Mouse (Mus musculus) forebrain, embryonic 13.5 days (tissue): ENCODE results near the gene Cacna1s. TPM values are rescaled to one million over a fixed set of nuclear protein-coding genes. Genes with fewer than 3 reads are reported as not detected.
A peak's percentile ranks its signal among the peaks of the same experiment; 100 is the strongest.

Source experiments
- ATAC-seq: fragments of 200-750 bp; cut with Nextera tagmentation; 2 replicates; pipeline ENCODE4 v1.8.0; 2017
- H3K27ac ChIP-seq: fragments of 300-500 bp; sonication (generic); 2 replicates; pipeline ENCODE4 v1.5.1; 2015; ENCODE audit warnings: inconsistent platforms, mild to moderate bottlenecking, moderate library complexity
- H3K27me3 ChIP-seq: fragments of 300-500 bp; sonication (generic); 2 replicates; pipeline ENCODE4 v1.6.1; 2015; ENCODE audit warnings: mild to moderate bottlenecking, inconsistent platforms
- H3K36me3 ChIP-seq: fragments of 300-500 bp; sonication (generic); 2 replicates; pipeline ENCODE4 v1.6.1; 2015; ENCODE audit warnings: mild to moderate bottlenecking, inconsistent platforms; ENCODE audit not compliant: poor library complexity, severe bottlenecking
- H3K4me1 ChIP-seq: fragments of 300-500 bp; sonication (generic); 2 replicates; pipeline ENCODE4 v1.6.1; 2015; ENCODE audit warnings: inconsistent platforms
- H3K4me2 ChIP-seq: fragments of 300-500 bp; sonication (generic); 2 replicates; pipeline ENCODE4 v1.6.1; 2015; ENCODE audit warnings: inconsistent platforms, mild to moderate bottlenecking, moderate library complexity
- H3K4me3 ChIP-seq: fragments of 300-500 bp; sonication (generic); 2 replicates; pipeline ENCODE4 v1.5.1; 2015; ENCODE audit warnings: mild to moderate bottlenecking, inconsistent platforms
- H3K9ac ChIP-seq: fragments of 300-500 bp; sonication (generic); 2 replicates; pipeline ENCODE4 v1.6.1; 2015; ENCODE audit warnings: mild to moderate bottlenecking, inconsistent platforms
- H3K9me3 ChIP-seq: fragments of 300-500 bp; sonication (generic); replicated peaks from 2 replicates; pipeline ENCODE4 v1.6.1; 2016; ENCODE audit warnings: inconsistent platforms
- WGBS: fragments of 180-500 bp; shearing (Covaris S2); methylation state at CpG from one replicate; pipeline ENCODE4 v1.1.7; 2015; 5-methylcytosine and 5-hydroxymethylcytosine counted together
- polyA plus RNA-seq: library from polyadenylated mRNA; unstranded; fragments of >200 nt; fragmentation: Nextera tagmentation; extraction: Ambion mirVana; gene quantifications from 2 replicates; pipeline ENCODE4 v1.2.1, GENCODE M21; 2015

Cacna1s gene
- polyA plus RNA-seq, 1 experiment from 2014 or later = not detected

- no peaks in the 10 kb centered on the region for H3K27me3 ChIP-seq
- WGBS = 84% methylated on average over 8 of the region's 8 CpGs
- peaks cover 13% of the 10 kb centered on the region for H3K4me1 ChIP-seq
- peaks cover 93% of the 10 kb centered on the region for H3K36me3 ChIP-seq
- no peak overlapping the region for H3K4me2 ChIP-seq
- H3K9ac ChIP-seq = no peak overlapping the region
- ATAC-seq = no peak
- no peaks in the 10 kb centered on the region for H3K9me3 ChIP-seq
- H3K4me3 ChIP-seq = no peak overlapping the region
- no peak overlapping the region for H3K27ac ChIP-seq
These were observed 20.9 kb upstream of the Cacna1s start for GRCm38 (mm10) chr1:136031697-136032096.

- no peak overlapping the region for H3K9ac ChIP-seq
- WGBS = 75% methylated on average over 7 of the region's 7 CpGs
- no peaks in the 10 kb centered on the region for H3K27me3 ChIP-seq
- H3K4me1 ChIP-seq = peaks cover 13% of the 10 kb centered on the region
- H3K9me3 ChIP-seq = no peaks in the 10 kb centered on the region
- ATAC-seq = no peak
- H3K36me3 ChIP-seq = peaks cover 80% of the 10 kb centered on the region
- no peak overlapping the region for H3K4me2 ChIP-seq
- no peak overlapping the region for H3K4me3 ChIP-seq
- H3K27ac ChIP-seq = no peak overlapping the region
These were observed 19.6 kb upstream of the Cacna1s start for GRCm38 (mm10) chr1:136032961-136033360.

DNA sequence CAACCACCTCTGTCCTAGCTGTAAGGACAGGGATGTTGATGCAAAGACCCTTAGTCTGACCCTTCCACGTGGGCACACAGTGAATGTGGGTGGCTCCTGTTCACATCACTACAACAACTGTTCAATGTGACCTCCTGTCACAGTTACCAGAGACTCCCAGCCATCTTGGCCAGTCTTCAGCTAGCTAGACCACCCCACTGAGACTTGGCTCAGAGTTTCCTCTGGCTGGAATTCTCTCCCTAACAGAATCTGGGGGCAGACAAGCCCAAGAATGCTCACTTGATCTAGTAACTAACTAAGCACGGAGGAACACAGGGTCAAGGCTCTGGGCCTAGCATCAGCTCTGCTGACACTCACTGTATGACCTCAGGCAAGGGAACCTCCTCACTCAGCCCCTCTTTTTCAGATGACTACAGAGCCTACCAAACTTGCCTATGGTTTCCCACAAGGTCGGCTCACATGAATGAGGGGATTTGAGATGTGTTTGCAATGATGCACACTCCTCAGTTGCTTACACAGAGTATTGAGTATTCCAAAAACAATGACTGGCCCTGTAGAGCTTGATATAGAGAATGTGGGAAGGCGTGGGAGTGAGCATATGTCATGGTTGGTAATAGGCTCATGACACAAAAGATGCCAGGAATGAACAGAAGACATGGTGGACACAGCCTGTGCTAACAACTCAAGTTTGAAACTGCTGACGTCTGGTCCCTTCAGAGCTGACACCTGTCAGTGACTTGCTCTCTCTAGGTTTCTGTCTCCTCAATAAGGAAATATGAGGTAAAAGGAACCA, 13.6 kb upstream of the Cacna1s start:
- no peak overlapping the region for H3K4me2 ChIP-seq
- H3K4me3 ChIP-seq = no peak overlapping the region
- no peak overlapping the region for H3K9ac ChIP-seq
- H3K36me3 ChIP-seq = peaks cover 21% of the 10 kb centered on the region
- H3K27me3 ChIP-seq = no peaks in the 10 kb centered on the region; the same call in 1 of the 2 replicates
- ATAC-seq = no peak
- no peak overlapping the region for H3K27ac ChIP-seq
- H3K9me3 ChIP-seq = no peaks in the 10 kb centered on the region
- H3K4me1 ChIP-seq = peaks cover 17% of the 10 kb centered on the region
- WGBS = 79% methylated on average over 5 of the region's 5 CpGs

DNA sequence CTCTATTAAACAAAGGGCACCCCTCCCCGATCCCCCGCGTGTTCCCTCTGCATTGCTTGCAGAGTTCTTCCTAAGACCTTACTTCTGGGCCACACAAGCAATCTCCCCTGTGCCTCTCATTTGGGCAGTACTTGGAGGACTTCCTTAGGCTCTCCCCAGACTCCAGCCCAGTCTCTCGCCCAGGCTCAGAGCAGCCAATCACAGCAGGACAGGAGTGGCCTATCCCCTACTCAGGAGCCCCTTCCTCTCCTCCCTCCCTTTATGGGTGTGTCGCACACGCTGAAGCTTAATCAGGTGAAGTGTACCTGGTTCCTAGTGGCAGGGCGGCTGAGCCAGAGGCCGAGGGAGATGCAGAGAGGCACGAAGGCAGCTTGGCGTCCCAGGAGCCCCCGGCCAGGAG, 12.1 kb upstream of the Cacna1s start:
- H3K36me3 ChIP-seq = peaks cover 6% of the 10 kb centered on the region
- H3K4me3 ChIP-seq = no peak overlapping the region
- H3K27ac ChIP-seq = no peak overlapping the region
- H3K9ac ChIP-seq = no peak overlapping the region
- no peak for ATAC-seq
- H3K4me2 ChIP-seq = 0 out of 2 replicates have a peak overlapping the region, but pooled peaks have one; percentile 16
- H3K9me3 ChIP-seq = no peaks in the 10 kb centered on the region
- H3K4me1 ChIP-seq = peaks cover 17% of the 10 kb centered on the region
- 10% methylated on average over 11 of the region's 11 CpGs for WGBS
- H3K27me3 ChIP-seq = no peaks in the 10 kb centered on the region; the same call in 1 of the 2 replicates

GRCm38 (mm10) chr1:136040874-136041273, 11.7 kb upstream of the Cacna1s start:
- Histone ChIP-seq H3K27me3 (no peaks in the 10 kb centered on the region; the same call in 1 of the 2 replicates), H3K9ac (no peak overlapping the region), H3K27ac (no peak overlapping the region), H3K4me3 (no peak overlapping the region), H3K36me3 (0 out of 2 replicates have a peak, but pooled peaks cover 1% of the 10 kb centered on the region), H3K4me1 (peaks cover 17% of the 10 kb centered on the region), H3K9me3 (no peaks in the 10 kb centered on the region), H3K4me2 (0 out of 2 replicates have a peak overlapping the region, but pooled peaks have one; percentile 16)
- no peak; the same call in 1 of the 2 replicates for ATAC-seq
- WGBS = 24% methylated on average over 4 of the region's 4 CpGs

- peaks cover 10% of the 10 kb centered on the region for H3K4me1 ChIP-seq
- 14% methylated on average over 4 of the region's 4 CpGs for WGBS
These were observed 6.8 kb upstream of the Cacna1s start for GRCm38 (mm10) chr1:136045774-136046173.

GRCm38 (mm10) chr1:136047432-136047831, 5.1 kb upstream of the Cacna1s start:
- ATAC-seq = no peak
- Histone ChIP-seq H3K27me3 (peaks cover 36% of the 10 kb centered on the region), H3K9me3 (no peaks in the 10 kb centered on the region), H3K4me2 (no peak overlapping the region), H3K36me3 (no peaks in the 10 kb centered on the region), H3K9ac (no peak overlapping the region), H3K4me1 (peaks cover 10% of the 10 kb centered on the region), H3K4me3 (no peak overlapping the region), H3K27ac (no peak overlapping the region)
- 6% methylated on average over 2 of the region's 2 CpGs for WGBS

More at GRCm38 (mm10) chr1:136045774-136046173, 6.8 kb upstream of the Cacna1s start:
- Histone ChIP-seq H3K4me3 (no peak overlapping the region), H3K4me2 (no peak overlapping the region), H3K9ac (no peak overlapping the region), H3K27me3 (peaks cover 24% of the 10 kb centered on the region), H3K36me3 (no peaks in the 10 kb centered on the region), H3K27ac (no peak overlapping the region), H3K9me3 (no peaks in the 10 kb centered on the region)
- ATAC-seq = 0 out of 2 replicates have a peak, but pooled peaks have one; percentile 33

DNA sequence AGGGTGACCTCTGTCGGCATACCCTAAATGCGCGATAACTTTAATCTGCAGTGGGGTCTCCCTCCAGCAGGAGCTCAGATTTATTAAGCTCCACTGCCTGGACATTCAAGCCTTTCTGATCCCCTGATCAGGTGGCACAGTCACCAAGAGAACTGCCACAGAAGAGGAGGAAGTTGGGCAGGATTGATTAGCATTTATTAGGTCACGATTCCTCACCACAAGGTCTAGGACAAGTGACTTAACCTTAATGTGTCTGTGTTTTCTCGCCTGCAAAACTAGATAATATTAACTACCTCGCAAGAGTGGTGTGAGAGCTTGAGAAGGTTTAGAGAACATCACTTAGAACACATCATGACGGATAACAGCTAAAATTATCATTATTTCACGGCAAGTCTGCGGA, 4.7 kb upstream of the Cacna1s start:
- no peaks in the 10 kb centered on the region for H3K36me3 ChIP-seq
- H3K4me1 ChIP-seq = peaks cover 10% of the 10 kb centered on the region
- H3K27me3 ChIP-seq = peaks cover 41% of the 10 kb centered on the region
- no peak overlapping the region for H3K27ac ChIP-seq
- H3K9me3 ChIP-seq = no peaks in the 10 kb centered on the region
- H3K9ac ChIP-seq = no peak overlapping the region
- H3K4me3 ChIP-seq = no peak overlapping the region
- ATAC-seq = no peak
- H3K4me2 ChIP-seq = no peak overlapping the region
- 77% methylated on average over 9 of the region's 9 CpGs for WGBS

- Histone ChIP-seq H3K4me1 (peaks cover 13% of the 10 kb centered on the region), H3K27ac (no peak within 1 kb of the TSS), H3K4me2 (peak within 1 kb of the TSS; percentile 70), H3K36me3 (no peaks in the 10 kb centered on the region), H3K9me3 (no peaks in the 10 kb centered on the region), H3K4me3 (peak within 1 kb of the TSS; percentile 40), H3K27me3 (peaks cover 45% of the 10 kb centered on the region), H3K9ac (peak within 1 kb of the TSS; percentile 52)
- no peak for ATAC-seq
- WGBS = 16% methylated on average over 29 of the region's 29 CpGs
These were observed 2.1 kb upstream of the Cacna1s start, which contains the start of gene Ascl5 for GRCm38 (mm10) chr1:136050312-136051012. Ascl5 (plus strand) TSS chr1:136050804.

DNA sequence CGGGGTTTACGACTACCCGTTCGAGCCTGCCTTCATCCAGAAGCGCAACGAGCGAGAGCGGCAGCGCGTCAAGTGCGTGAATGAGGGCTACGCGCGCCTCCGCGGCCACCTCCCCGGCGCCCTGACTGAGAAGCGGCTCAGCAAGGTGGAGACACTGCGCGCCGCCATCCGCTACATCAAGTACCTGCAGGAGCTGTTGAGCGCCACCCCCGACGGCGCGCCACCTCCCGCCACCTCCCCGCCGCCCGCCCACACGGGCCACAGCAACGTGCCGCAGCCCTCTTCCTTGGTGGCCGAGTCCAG, 1.6 kb upstream of the Cacna1s start:
- Histone ChIP-seq H3K4me3 (peak overlapping the region; percentile 40), H3K27ac (no peak overlapping the region), H3K27me3 (peaks cover 45% of the 10 kb centered on the region), H3K9ac (peak overlapping the region; percentile 52), H3K9me3 (no peaks in the 10 kb centered on the region), H3K4me2 (peak overlapping the region; percentile 70), H3K36me3 (no peaks in the 10 kb centered on the region), H3K4me1 (peaks cover 18% of the 10 kb centered on the region)
- peak; percentile 57 for ATAC-seq
- WGBS = 0% methylated on average over 35 of the region's 36 CpGs

DNA sequence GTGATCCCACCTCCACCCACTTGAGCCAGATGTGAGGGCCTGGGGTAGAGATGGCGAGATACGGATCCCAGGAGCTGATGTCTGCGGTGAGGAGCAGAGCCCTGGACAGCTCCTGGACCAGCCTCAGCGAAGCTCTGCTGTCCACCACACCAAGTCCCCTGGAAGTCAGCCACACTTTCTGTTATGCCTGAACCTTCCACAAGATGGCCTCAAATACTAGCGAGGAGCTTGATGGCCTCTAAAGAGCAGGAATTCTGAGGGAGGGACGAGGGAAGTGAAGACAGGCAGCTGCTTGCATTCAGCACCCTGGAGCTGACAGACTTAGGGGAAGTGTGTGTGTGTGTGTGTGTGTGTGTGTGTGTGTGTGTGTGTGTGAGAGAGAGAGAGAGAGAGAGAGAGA, 1.1 kb upstream of the Cacna1s start:
- H3K9ac ChIP-seq = peak overlapping the region; percentile 52; the same call in 1 of the 2 replicates
- WGBS = under 1% methylated on average over 6 of the region's 6 CpGs
- peaks cover 23% of the 10 kb centered on the region for H3K4me1 ChIP-seq
- H3K9me3 ChIP-seq = no peaks in the 10 kb centered on the region
- peaks cover 45% of the 10 kb centered on the region for H3K27me3 ChIP-seq
- ATAC-seq = peak; percentile 77
- H3K27ac ChIP-seq = no peak overlapping the region
- H3K4me3 ChIP-seq = peak overlapping the region; percentile 40
- H3K4me2 ChIP-seq = peak overlapping the region; percentile 70
- no peaks in the 10 kb centered on the region for H3K36me3 ChIP-seq

GRCm38 (mm10) chr1:136055771-136056170, 3.2 kb downstream of the Cacna1s start:
- Histone ChIP-seq H3K27ac (no peak overlapping the region), H3K9me3 (no peaks in the 10 kb centered on the region)

More at GRCm38 (mm10) chr1:136055771-136056170, 3.2 kb downstream of the Cacna1s start:
- Histone ChIP-seq H3K4me2 (no peak overlapping the region), H3K4me3 (no peak overlapping the region), H3K4me1 (peaks cover 23% of the 10 kb centered on the region), H3K9ac (no peak overlapping the region), H3K27me3 (peaks cover 22% of the 10 kb centered on the region), H3K36me3 (no peaks in the 10 kb centered on the region)
- peak; percentile 39 for ATAC-seq
- 43% methylated on average over 3 of the region's 3 CpGs for WGBS
